ENCODE assay signal across 7 mouse cellular contexts in genomic region chr9:56928041-56928811, GRCm38 (mm10). TPM values are rescaled to one million over a fixed set of nuclear protein-coding genes. Genes with fewer than 3 reads are reported as not detected.
DNase-seq lines count a peak whose midpoint lies in the region; ATAC-seq and TF ChIP-seq lines count a peak whose summit lies in the region.

Gene Snx33 (minus strand): TSS chr9:56928371.

- ATAC-seq in embryonic facial prominence, embryonic 13.5 days (ENCODE audit: insufficient number of reproducible peaks, insufficient read depth, low FRiP score, low TSS enrichment, low read depth): peak; percentile 83
- peak; percentile 88 for ATAC-seq in limb, embryonic 12.5 days (ENCODE audit: insufficient number of reproducible peaks, insufficient read depth, low FRiP score, low TSS enrichment, low read depth)
- ATAC-seq in midbrain, embryonic 14.5 days (ENCODE audit: low FRiP score, low TSS enrichment): peak; percentile 83

- H3K4me3 ChIP-seq in embryonic facial prominence, embryonic 13.5 days: peak within 1 kb of the TSS; percentile 59
- H3K4me3 ChIP-seq in kidney, adult 2 months (ENCODE audit: insufficient read depth, low read depth, low read length): peak within 1 kb of the TSS; percentile 62
- peak within 1 kb of the TSS; percentile 59 for H3K4me3 ChIP-seq in limb, embryonic 12.5 days (replicated peaks)
- H3K4me3 ChIP-seq in midbrain, embryonic 14.5 days (replicated peaks; ENCODE audit: low read depth, low read length): peak within 1 kb of the TSS; percentile 52

- no peaks in the 10 kb centered on the region for H3K9me3 ChIP-seq in embryonic facial prominence, embryonic 13.5 days
- no peaks in the 10 kb centered on the region for H3K9me3 ChIP-seq in limb, embryonic 12.5 days
- no peaks in the 10 kb centered on the region for H3K9me3 ChIP-seq in midbrain, embryonic 14.5 days (ENCODE audit: control insufficient read depth, low read length)

- peak within 1 kb of the TSS; percentile 99 for H3K27ac ChIP-seq in embryonic facial prominence, embryonic 13.5 days
- peak within 1 kb of the TSS; percentile 88 for H3K27ac ChIP-seq in kidney, adult 2 months (ENCODE audit: insufficient read depth, low read depth, low read length)
- peak within 1 kb of the TSS; percentile 98 for H3K27ac ChIP-seq in limb, embryonic 12.5 days
- peak within 1 kb of the TSS; percentile 66 for H3K27ac ChIP-seq in midbrain, embryonic 14.5 days (replicated peaks; ENCODE audit: low read depth, low read length)

- WGBS in embryonic facial prominence, embryonic 13.5 days: under 1% methylated on average over 50 of the region's 50 CpGs
- under 1% methylated on average over 49 of the region's 50 CpGs for WGBS in kidney, adult 2 months
- under 1% methylated on average over 47 of the region's 50 CpGs for WGBS in limb, embryonic 12.5 days
- under 1% methylated on average over 50 of the region's 50 CpGs for whole genome bisulfite sequencing in midbrain, embryonic 14.5 days

- H3K9ac ChIP-seq in embryonic facial prominence, embryonic 13.5 days: peak within 1 kb of the TSS; percentile 78
- H3K9ac ChIP-seq in limb, embryonic 12.5 days (replicated peaks): peak within 1 kb of the TSS; percentile 70
- peak within 1 kb of the TSS; percentile 55 for H3K9ac ChIP-seq in midbrain, embryonic 14.5 days (replicated peaks; ENCODE audit: low read length)

- TF ChIP-seq POLR2A in kidney, adult 2 months (IDR thresholded peaks at IDR 0.05; ENCODE audit: low read depth, low read length): peak; percentile 44

- TF ChIP-seq CTCF in kidney, adult 2 months (conservative IDR thresholded peaks at IDR 0.05; ENCODE audit: insufficient read depth, insufficient read length, low read depth, low read length): peak; percentile 66

- DNase-seq in adrenal gland, postnatal 25 days: peak; percentile 96
- DNase-seq in heart, adult 18-20 months: peak; percentile 96 to 98
- peak; percentile 98 for DNase-seq in kidney, adult 2 months
- DNase-seq in midbrain, embryonic 14.5 days: peak; percentile 91
- DNase-seq in spleen, adult 12 weeks (ENCODE audit: low spot score): peak; percentile 66

- peaks cover 46% of the 10 kb centered on the region for H3K4me1 ChIP-seq in embryonic facial prominence, embryonic 13.5 days
- peaks cover 10% of the 10 kb centered on the region; the same call in 1 of the 2 replicates for H3K4me1 ChIP-seq in kidney, adult 2 months (ENCODE audit: control insufficient read depth, insufficient read depth, low read length)
- H3K4me1 ChIP-seq in limb, embryonic 12.5 days (replicated peaks): peaks cover 44% of the 10 kb centered on the region
- H3K4me1 ChIP-seq in midbrain, embryonic 14.5 days (ENCODE audit: control insufficient read depth, insufficient read depth, low read length): peaks cover 27% of the 10 kb centered on the region

- H3K36me3 ChIP-seq in embryonic facial prominence, embryonic 13.5 days: peaks cover 12% of the 10 kb centered on the region
- no peaks in the 10 kb centered on the region for H3K36me3 ChIP-seq in kidney, adult 2 months (ENCODE audit: control insufficient read depth, insufficient read depth, low read length)
- H3K36me3 ChIP-seq in limb, embryonic 12.5 days: peaks cover 27% of the 10 kb centered on the region
- no peaks in the 10 kb centered on the region for H3K36me3 ChIP-seq in midbrain, embryonic 14.5 days (ENCODE audit: control insufficient read depth, insufficient read depth, low read length)

- peak within 1 kb of the TSS; percentile 74 for H3K4me2 ChIP-seq in embryonic facial prominence, embryonic 13.5 days
- H3K4me2 ChIP-seq in limb, embryonic 12.5 days: peak within 1 kb of the TSS; percentile 83
- H3K4me2 ChIP-seq in midbrain, embryonic 14.5 days (ENCODE audit: low read length): peak within 1 kb of the TSS; percentile 79

- H3K27me3 ChIP-seq in embryonic facial prominence, embryonic 13.5 days: no peaks in the 10 kb centered on the region
- H3K27me3 ChIP-seq in kidney, adult 2 months (replicated peaks; ENCODE audit: control insufficient read depth, insufficient read depth, low read length): no peaks in the 10 kb centered on the region
- H3K27me3 ChIP-seq in limb, embryonic 12.5 days: no peaks in the 10 kb centered on the region
- no peaks in the 10 kb centered on the region; the same call in 1 of the 2 replicates for H3K27me3 ChIP-seq in midbrain, embryonic 14.5 days (ENCODE audit: control insufficient read depth, insufficient read depth, low read length)

RNA-seq across cellular contexts. Expression of gene Snx33, which starts in this region (rescaled TPM):
- total RNA-seq in adrenal gland, postnatal 25 days (2021): 28.6 and 35.1 TPM in 2 replicates
- polyA plus RNA-seq in embryonic facial prominence, embryonic 13.5 days (2015; fragmentation: Nextera tagmentation; extraction: Ambion mirVana): 11.5 and 13.1 TPM in 2 replicates
- total RNA-seq in heart, adult 18-20 months (2021): 1 to 10 TPM; 7.0 to 8.2 TPM
- 11.8 and 12.0 TPM in 2 replicates for polyA plus RNA-seq in kidney, adult 2 months (2012; rRNA removed)
- polyA plus RNA-seq in limb, embryonic 12.5 days (2016; fragmentation: Nextera tagmentation; extraction: Ambion mirVana): 12.2 and 14.1 TPM in 2 replicates
- 1.6 and 2.5 TPM in 2 replicates for polyA plus RNA-seq in midbrain, embryonic 14.5 days (2014; fragmentation: Nextera tagmentation; extraction: Ambion mirVana)

Comparison
In these comparisons a context has a peak if more than half of its experiments do, and no peak if none do; other contexts are left out.
1. Peak in every context shown above with its lines: DNase-seq, ATAC-seq, H3K4me3 ChIP-seq and H3K27ac ChIP-seq.